Mouse (Mus musculus): ENCODE data around the gene Cnot8. TPM values are rescaled to one million over a fixed set of nuclear protein-coding genes. Genes with fewer than 3 reads are reported as not detected.

Cnot8 gene
- total and polyA plus RNA-seq, 2 experiments from 2014 or later: 80.0 to 88.7 TPM

DNA sequence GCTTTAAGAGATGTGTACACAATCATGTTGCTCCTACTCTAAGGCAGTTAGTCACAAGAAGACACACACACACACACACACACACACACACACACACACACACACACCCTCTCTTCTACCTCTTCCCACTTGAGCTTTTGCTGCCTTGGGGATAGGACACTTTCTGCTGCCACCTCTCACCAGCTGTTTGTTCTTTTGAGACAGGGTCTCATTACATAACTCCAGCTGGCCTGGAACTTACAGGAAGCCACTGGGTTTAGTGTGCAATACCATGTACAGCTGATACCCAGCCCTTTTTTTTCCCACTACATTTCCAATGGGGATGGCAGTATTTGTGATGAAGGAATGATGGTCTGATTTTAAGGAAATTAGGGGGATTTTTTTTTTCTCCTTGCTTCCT, 31.3 kb downstream of the Cnot8 start:
- H3K9me3 ChIP-seq (ENCODE audit: low read length): no peaks in the 10 kb centered on the region
- ATAC-seq (ENCODE audit: low FRiP score) (no peak), DNase-seq (ENCODE audit: low spot score) (no peak)

DNA sequence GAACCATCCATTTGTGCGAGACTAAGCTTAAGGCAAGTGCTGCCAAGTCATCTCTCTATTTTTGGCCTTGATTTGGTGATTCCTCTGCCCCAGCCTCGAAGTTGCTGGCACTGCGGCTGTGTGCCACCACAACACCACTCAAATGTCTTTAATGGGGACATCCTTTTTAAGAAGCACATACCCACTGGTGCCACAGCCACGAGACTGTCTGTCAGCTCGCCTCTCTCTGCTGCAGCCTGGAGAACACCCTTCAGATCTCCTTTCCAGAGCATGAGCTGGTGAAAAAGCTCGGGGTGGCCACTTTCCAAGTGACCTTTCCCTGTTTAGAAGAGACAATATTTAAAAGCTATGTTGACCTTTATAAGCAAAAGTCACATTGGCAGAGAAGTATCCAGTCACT, 32.7 kb downstream of the Cnot8 start:
- Histone ChIP-seq H3K9ac (replicated peaks; ENCODE audit: low read length, poor library complexity, severe bottlenecking) (no peak overlapping the region), H3K4me2 (ENCODE audit: low read depth, low read length, poor library complexity, severe bottlenecking) (no peak overlapping the region), H3K36me3 (ENCODE audit: insufficient read depth, low read length) (peaks cover 67% of the 10 kb centered on the region), H3K27ac (ENCODE audit: low read depth, low read length) (no peak overlapping the region), H3K27me3 (ENCODE audit: insufficient read depth, low read length) (no peaks in the 10 kb centered on the region), H3K9me3 (ENCODE audit: low read length) (no peaks in the 10 kb centered on the region), H3K4me1 (ENCODE audit: insufficient read depth, low read length) (no peaks in the 10 kb centered on the region), H3K4me3 (ENCODE audit: low read depth, low read length) (no peak overlapping the region)
- 94% methylated on average over 6 of the region's 6 CpGs for WGBS
- DNase-seq (ENCODE audit: low spot score) (no peak), ATAC-seq (ENCODE audit: low FRiP score) (no peak)
- no peak for TF ChIP-seq CTCF (IDR thresholded peaks at IDR 0.05)

More for the DNA sequence above, 31.3 kb downstream of the Cnot8 start:
- no peaks in the 10 kb centered on the region for H3K4me1 ChIP-seq (ENCODE audit: insufficient read depth, low read length)
- no peak overlapping the region for H3K4me2 ChIP-seq (ENCODE audit: low read depth, low read length, poor library complexity, severe bottlenecking)
- H3K27ac ChIP-seq (ENCODE audit: low read depth, low read length): no peak overlapping the region
- H3K36me3 ChIP-seq (ENCODE audit: insufficient read depth, low read length): peaks cover 69% of the 10 kb centered on the region
- H3K9ac ChIP-seq (replicated peaks; ENCODE audit: low read length, poor library complexity, severe bottlenecking): no peak overlapping the region
- no peaks in the 10 kb centered on the region for H3K27me3 ChIP-seq (ENCODE audit: insufficient read depth, low read length)
- TF ChIP-seq CTCF (IDR thresholded peaks at IDR 0.05): no peak
- no peak overlapping the region for H3K4me3 ChIP-seq (ENCODE audit: low read depth, low read length)

- ATAC-seq (ENCODE audit: low FRiP score) (no peak), DNase-seq (ENCODE audit: low spot score) (no peak)
- no peaks in the 10 kb centered on the region for H3K9me3 ChIP-seq (ENCODE audit: low read length)
- H3K27ac ChIP-seq (ENCODE audit: low read depth, low read length): no peak overlapping the region
- H3K36me3 ChIP-seq (ENCODE audit: insufficient read depth, low read length): peaks cover 64% of the 10 kb centered on the region
- no peaks in the 10 kb centered on the region for H3K27me3 ChIP-seq (ENCODE audit: insufficient read depth, low read length)
- 71% methylated on average over 11 of the region's 11 CpGs for WGBS
- no peak for TF ChIP-seq CTCF (IDR thresholded peaks at IDR 0.05)
- no peaks in the 10 kb centered on the region for H3K4me1 ChIP-seq (ENCODE audit: insufficient read depth, low read length)
- H3K4me2 ChIP-seq (ENCODE audit: low read depth, low read length, poor library complexity, severe bottlenecking): no peak overlapping the region
- no peak overlapping the region for H3K4me3 ChIP-seq (ENCODE audit: low read depth, low read length)
- no peak overlapping the region for H3K9ac ChIP-seq (replicated peaks; ENCODE audit: low read length, poor library complexity, severe bottlenecking)
Measured at GRCm38 (mm10) chr11:58138821-58139220, 34.9 kb downstream of the Cnot8 start.

- no peak for DNase-seq (ENCODE audit: low spot score)
- Histone ChIP-seq H3K9me3 (ENCODE audit: low read length) (no peaks in the 10 kb centered on the region), H3K36me3 (ENCODE audit: insufficient read depth, low read length) (peaks cover 64% of the 10 kb centered on the region), H3K9ac (replicated peaks; ENCODE audit: low read length, poor library complexity, severe bottlenecking) (no peak overlapping the region), H3K4me2 (ENCODE audit: low read depth, low read length, poor library complexity, severe bottlenecking) (no peak overlapping the region), H3K4me1 (ENCODE audit: insufficient read depth, low read length) (no peaks in the 10 kb centered on the region), H3K4me3 (ENCODE audit: low read depth, low read length) (no peak overlapping the region), H3K27me3 (ENCODE audit: insufficient read depth, low read length) (no peaks in the 10 kb centered on the region), H3K27ac (ENCODE audit: low read depth, low read length) (no peak overlapping the region)
- 88% methylated on average over 3 of the region's 3 CpGs for WGBS
- no peak for TF ChIP-seq CTCF (IDR thresholded peaks at IDR 0.05)
- ATAC-seq (ENCODE audit: low FRiP score): no peak
Measured at GRCm38 (mm10) chr11:58139466-58139865, 35.5 kb downstream of the Cnot8 start.

- no peak overlapping the region for H3K4me2 ChIP-seq (ENCODE audit: low read depth, low read length, poor library complexity, severe bottlenecking)
- no peak overlapping the region for H3K9ac ChIP-seq (replicated peaks; ENCODE audit: low read length, poor library complexity, severe bottlenecking)
- H3K4me1 ChIP-seq (ENCODE audit: insufficient read depth, low read length): no peaks in the 10 kb centered on the region
- H3K4me3 ChIP-seq (ENCODE audit: low read depth, low read length): no peak overlapping the region
- H3K9me3 ChIP-seq (ENCODE audit: low read length): no peaks in the 10 kb centered on the region
- DNase-seq (ENCODE audit: low spot score) (no peak), ATAC-seq (ENCODE audit: low FRiP score) (no peak)
- no peaks in the 10 kb centered on the region for H3K27me3 ChIP-seq (ENCODE audit: insufficient read depth, low read length)
- 91% methylated on average over 9 of the region's 9 CpGs for WGBS
- TF ChIP-seq CTCF (IDR thresholded peaks at IDR 0.05): no peak
- H3K27ac ChIP-seq (ENCODE audit: low read depth, low read length): no peak overlapping the region
- H3K36me3 ChIP-seq (ENCODE audit: insufficient read depth, low read length): peaks cover 74% of the 10 kb centered on the region
Measured at GRCm38 (mm10) chr11:58143704-58144426, 39.9 kb downstream of the Cnot8 start.

DNA sequence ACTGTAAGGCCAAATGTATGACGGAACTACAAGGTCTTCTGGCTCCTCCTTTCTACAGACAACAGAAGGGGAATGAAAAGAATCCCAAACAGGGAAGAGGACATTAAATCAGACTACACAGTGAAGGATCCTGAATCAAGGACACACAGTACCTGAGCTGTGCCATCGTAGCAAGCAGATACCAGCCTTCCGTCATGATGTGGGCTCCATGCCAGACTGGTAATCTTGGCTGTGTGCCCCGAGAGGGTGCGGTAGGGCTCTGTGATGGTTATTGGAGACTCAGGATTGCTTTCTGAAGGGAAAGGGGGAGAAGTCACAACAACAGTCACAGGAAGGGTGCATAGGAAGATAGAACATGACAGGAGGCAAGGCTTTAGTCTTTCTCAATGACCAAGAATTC, 42.3 kb downstream of the Cnot8 start:
- H3K9ac ChIP-seq (replicated peaks; ENCODE audit: low read length, poor library complexity, severe bottlenecking): no peak overlapping the region
- 85% methylated on average over 5 of the region's 5 CpGs for WGBS
- no peaks in the 10 kb centered on the region for H3K27me3 ChIP-seq (ENCODE audit: insufficient read depth, low read length)
- H3K4me3 ChIP-seq (ENCODE audit: low read depth, low read length): no peak overlapping the region
- H3K9me3 ChIP-seq (ENCODE audit: low read length): no peaks in the 10 kb centered on the region
- no peak for TF ChIP-seq CTCF (IDR thresholded peaks at IDR 0.05)
- no peak for ATAC-seq (ENCODE audit: low FRiP score)
- DNase-seq (ENCODE audit: low spot score): no peak
- no peaks in the 10 kb centered on the region for H3K4me1 ChIP-seq (ENCODE audit: insufficient read depth, low read length)
- no peak overlapping the region for H3K4me2 ChIP-seq (ENCODE audit: low read depth, low read length, poor library complexity, severe bottlenecking)
- peaks cover 70% of the 10 kb centered on the region for H3K36me3 ChIP-seq (ENCODE audit: insufficient read depth, low read length)
- no peak overlapping the region for H3K27ac ChIP-seq (ENCODE audit: low read depth, low read length)

Measured in midbrain, postnatal 0 days (tissue).